Mouse (Mus musculus) cerebellum, adult 9-11 months (tissue): ENCODE results near the gene Gm21698.
"Not testable (repeated sequence)": the region's sequence is repeated elsewhere in the genome, so short reads cannot be mapped to it uniquely, and the experiment has no call there.

ENCODE experiments used
- DNase-seq: peaks from one replicate; pipeline ENCODE4 v3.0.0; 2022

The Gm21698 gene

GRCm38 (mm10) chr5:25988550-25988949, at the start of gene Gm21698:
Gm21698 (minus strand) TSS chr5:25988650.
- DNase-seq: not testable (repeated sequence)

- not testable (repeated sequence) for DNase-seq
Observed at GRCm38 (mm10) chr5:26022816-26023215, 34.4 kb upstream of the Gm21698 start, which contains the start of gene Gm5862. Gm5862 (minus strand) TSS chr5:26022916.

GRCm38 (mm10) chr5:26007697-26008096, 19.2 kb upstream of the Gm21698 start:
- peak; percentile 3 for DNase-seq

- DNase-seq: peak; percentile 42
Observed at GRCm38 (mm10) chr5:26006937-26007695, 18.7 kb upstream of the Gm21698 start.

- DNase-seq: not testable (repeated sequence)
Observed at GRCm38 (mm10) chr5:26004698-26005097, 16.2 kb upstream of the Gm21698 start, which contains the start of gene Gm1979. Gm1979 (minus strand) TSS chr5:26004798.

GRCm38 (mm10) chr5:25972563-25972962, 15.9 kb downstream of the Gm21698 start, which contains the start of gene Gm21680:
Gm21680 (minus strand) TSS chr5:25972663.
- DNase-seq: not testable (repeated sequence)

- DNase-seq: not testable (repeated sequence)
Observed at GRCm38 (mm10) chr5:25957050-25957449, 31.4 kb downstream of the Gm21698 start.

GRCm38 (mm10) chr5:25956611-25957010, 31.8 kb downstream of the Gm21698 start:
- DNase-seq: not testable (repeated sequence)

- not testable (repeated sequence) for DNase-seq
Observed at GRCm38 (mm10) chr5:25954317-25954716, 34.1 kb downstream of the Gm21698 start, which contains the start of gene Gm21671. Gm21671 (minus strand) TSS chr5:25954417.

- DNase-seq: not testable (repeated sequence)
Observed at GRCm38 (mm10) chr5:25945391-25945790, 43.1 kb downstream of the Gm21698 start.

GRCm38 (mm10) chr5:25942281-25942680, 46.2 kb downstream of the Gm21698 start, which contains the start of gene Gm21663:
Gm21663 (minus strand) TSS chr5:25942381.
- not testable (repeated sequence) for DNase-seq
